Mouse (Mus musculus) myocyte (in vitro differentiated cells): ENCODE data around the gene B230217C12Rik. TPM values are rescaled to one million over a fixed set of nuclear protein-coding genes. Genes with fewer than 3 reads are reported as not detected.
"Not testable (repeated sequence)": the region's sequence is repeated elsewhere in the genome, so short reads cannot be mapped to it uniquely, and the experiment has no call there.

Experiments used
- H3K27me3 ChIP-seq: one replicate; pipeline ENCODE4 v1.6.1; 2011; ENCODE audit not compliant: control insufficient read depth, insufficient read depth, insufficient read length
- H3K36me3 ChIP-seq: one replicate; pipeline ENCODE4 v1.6.1; 2011; ENCODE audit not compliant: control insufficient read depth, insufficient read depth
- H3K4me2 ChIP-seq: one replicate; pipeline ENCODE4 v1.6.1; 2011; ENCODE audit warnings: low read depth, control low read depth
- H3K4me3 ChIP-seq: one replicate; pipeline ENCODE4 v1.5.1; 2011; ENCODE audit warnings: mild to moderate bottlenecking, control low read depth, moderate library complexity
- H3K79me2 ChIP-seq: one replicate; pipeline ENCODE4 v1.6.1; 2011; ENCODE audit not compliant: control insufficient read depth, insufficient read depth
- H3ac ChIP-seq: one replicate; pipeline ENCODE4 v1.6.1; 2011; ENCODE audit not compliant: control insufficient read depth, insufficient read length
- CEBPB ChIP-seq: IDR thresholded peaks from 2 replicates; pipeline ENCODE4 v1.6.1; 2011; ENCODE audit warnings: mild to moderate bottlenecking, moderate library complexity; ENCODE audit not compliant: poor library complexity, insufficient read depth, severe bottlenecking
- E2F4 ChIP-seq: IDR thresholded peaks from one replicate; pipeline ENCODE4 v1.6.1; 2011; ENCODE audit warnings: mild to moderate bottlenecking, control low read depth, moderate library complexity; ENCODE audit not compliant: insufficient read depth
- MAX ChIP-seq: IDR thresholded peaks from one replicate; pipeline ENCODE4 v1.6.1; 2011; ENCODE audit warnings: low read depth, mild to moderate bottlenecking, control low read depth
- MYOD1 ChIP-seq, 3 experiments: IDR thresholded peaks; one replicate each; pipeline ENCODE4 v1.6.1; 2011; ENCODE audit warnings: control low read depth in 2 of 3, low read depth in 2 of 3, mild to moderate bottlenecking in 2 of 3, moderate library complexity in 1 of 3; ENCODE audit not compliant: insufficient read length in 2 of 3, control insufficient read depth in 1 of 3
- MYOG ChIP-seq, 3 experiments: IDR thresholded peaks; one replicate each; pipeline ENCODE4 v1.6.1; 2011; ENCODE audit warnings: control low read depth in 2 of 3, low read depth in 2 of 3, mild to moderate bottlenecking in 2 of 3; ENCODE audit not compliant: insufficient read length in 2 of 3, control insufficient read depth in 1 of 3, insufficient read depth in 1 of 3
- POLR2A ChIP-seq: IDR thresholded peaks from one replicate; pipeline ENCODE4 v1.6.1; 2011; ENCODE audit warnings: low read depth, mild to moderate bottlenecking, control low read depth, moderate library complexity; ENCODE audit not compliant: insufficient read length
- POLR2AphosphoS2 ChIP-seq: IDR thresholded peaks from one replicate; pipeline ENCODE4 v1.6.1; 2011; ENCODE audit warnings: low read depth, control low read depth; ENCODE audit not compliant: insufficient read length
- REST ChIP-seq: IDR thresholded peaks from one replicate; pipeline ENCODE4 v1.6.1; 2011; ENCODE audit warnings: mild to moderate bottlenecking, control low read depth, moderate library complexity; ENCODE audit not compliant: insufficient read depth, insufficient read length
- SRF ChIP-seq: IDR thresholded peaks from one replicate; pipeline ENCODE4 v1.6.1; 2011; ENCODE audit warnings: low read depth; ENCODE audit not compliant: control insufficient read depth, insufficient read length
- TCF12 ChIP-seq: IDR thresholded peaks from one replicate; pipeline ENCODE4 v1.6.1; 2011; ENCODE audit warnings: mild to moderate bottlenecking, control low read depth; ENCODE audit not compliant: poor library complexity, insufficient read depth, severe bottlenecking
- TCF3 ChIP-seq: IDR thresholded peaks from one replicate; pipeline ENCODE4 v1.6.1; 2011; ENCODE audit warnings: low read depth, control low read depth; ENCODE audit not compliant: insufficient read length
- USF1 ChIP-seq: IDR thresholded peaks from one replicate; pipeline ENCODE4 v1.6.1; 2011; ENCODE audit warnings: low read depth, mild to moderate bottlenecking, control low read depth, moderate library complexity
- polyA plus RNA-seq: library from polyadenylated mRNA; unstranded; fragments of >200 nt; fragmentation: generic; extraction: Trizol; gene quantifications from one replicate; pipeline ENCODE4 v1.2.1, GENCODE M21; 2012; ENCODE audit warnings: missing spikeins

B230217C12Rik gene
- polyA plus RNA-seq, 1 experiment, result 1.9 TPM

GRCm38 (mm10) chr11:97833352-97833751 is 7.2 kb upstream of the B230217C12Rik start:
- no peaks in the 10 kb centered on the region for H3K27me3 ChIP-seq
- TF ChIP-seq MYOG (IDR thresholded peaks at IDR 0.05; ENCODE audit: control insufficient read depth in 1 of 3, insufficient read depth in 1 of 3, insufficient read length in 2 of 3, low read depth in 2 of 3), result no peak
- TF ChIP-seq MYOD1 (IDR thresholded peaks at IDR 0.05; ENCODE audit: control insufficient read depth in 1 of 3, insufficient read length in 2 of 3, low read depth in 2 of 3), result no peak
- TF ChIP-seq CEBPB, result no peak
- no peak for TF ChIP-seq TCF3
- H3K4me2 ChIP-seq, result no peak overlapping the region
- H3K4me3 ChIP-seq, result no peak overlapping the region
- H3K36me3 ChIP-seq, result peaks cover 27% of the 10 kb centered on the region
- peaks cover 23% of the 10 kb centered on the region for H3K79me2 ChIP-seq
- H3ac ChIP-seq, result no peak overlapping the region

GRCm38 (mm10) chr11:97836541-97836940 is 4.0 kb upstream of the B230217C12Rik start:
- peaks cover 27% of the 10 kb centered on the region for H3K36me3 ChIP-seq
- no peak overlapping the region for H3K4me3 ChIP-seq
- H3K27me3 ChIP-seq, result no peaks in the 10 kb centered on the region
- H3K4me2 ChIP-seq, result no peak overlapping the region
- no peak overlapping the region for H3ac ChIP-seq
- peaks cover 8% of the 10 kb centered on the region for H3K79me2 ChIP-seq
- no peak for TF ChIP-seq SRF

GRCm38 (mm10) chr11:97837051-97837450 is 3.5 kb upstream of the B230217C12Rik start:
- H3K27me3 ChIP-seq, H3K79me2 ChIP-seq, H3K4me2 ChIP-seq, H3ac ChIP-seq, H3K4me3 ChIP-seq: not testable (repeated sequence)
- H3K36me3 ChIP-seq, result peaks cover 27% of the 10 kb centered on the region

- Histone ChIP-seq H3K4me3 (no peak overlapping the region), H3ac (no peak overlapping the region), H3K27me3 (no peaks in the 10 kb centered on the region), H3K79me2 (no peaks in the 10 kb centered on the region), H3K36me3 (peaks cover 27% of the 10 kb centered on the region), H3K4me2 (no peak overlapping the region)
- no peak for TF ChIP-seq CEBPB
- no peak for TF ChIP-seq SRF
- TF ChIP-seq MYOD1 (IDR thresholded peaks at IDR 0.05; ENCODE audit: control insufficient read depth in 1 of 3, insufficient read length in 2 of 3, low read depth in 2 of 3), result no peak
- no peak for TF ChIP-seq POLR2A
- TF ChIP-seq POLR2AphosphoS2, result no peak
- no peak for TF ChIP-seq USF1
- no peak for TF ChIP-seq TCF3
- no peak for TF ChIP-seq TCF12
- no peak for TF ChIP-seq MYOG (IDR thresholded peaks at IDR 0.05; ENCODE audit: control insufficient read depth in 1 of 3, insufficient read depth in 1 of 3, insufficient read length in 2 of 3, low read depth in 2 of 3)
- no peak for TF ChIP-seq E2F4
- no peak for TF ChIP-seq MAX
Observed at GRCm38 (mm10) chr11:97837641-97838149, 2.9 kb upstream of the B230217C12Rik start.

GRCm38 (mm10) chr11:97838779-97839440 is 1.7 kb upstream of the B230217C12Rik start:
- H3K36me3 ChIP-seq, result peaks cover 27% of the 10 kb centered on the region
- H3K27me3 ChIP-seq, result no peaks in the 10 kb centered on the region
- H3ac ChIP-seq, result no peak overlapping the region
- no peak overlapping the region for H3K4me3 ChIP-seq
- no peaks in the 10 kb centered on the region for H3K79me2 ChIP-seq
- H3K4me2 ChIP-seq, result no peak overlapping the region
- TF ChIP-seq MYOD1 (IDR thresholded peaks at IDR 0.05; ENCODE audit: control insufficient read depth in 1 of 3, insufficient read length in 2 of 3, low read depth in 2 of 3), result no peak
- TF ChIP-seq REST, result no peak
- no peak for TF ChIP-seq CEBPB
- TF ChIP-seq TCF3, result no peak
- TF ChIP-seq POLR2A, result no peak
- no peak for TF ChIP-seq TCF12
- TF ChIP-seq POLR2AphosphoS2, result no peak
- no peak for TF ChIP-seq SRF
- no peak for TF ChIP-seq MYOG (IDR thresholded peaks at IDR 0.05; ENCODE audit: control insufficient read depth in 1 of 3, insufficient read depth in 1 of 3, insufficient read length in 2 of 3, low read depth in 2 of 3)
- TF ChIP-seq MAX, result no peak
- no peak for TF ChIP-seq E2F4
- TF ChIP-seq USF1, result no peak
